Mouse (Mus musculus) right cerebral cortex, postnatal 4 days (tissue): Measurements from ENCODE around the gene Alg11.

Experiments used
- DNase-seq: peaks from one replicate; pipeline ENCODE4 v3.0.0-alpha.2; 2022

Gene Alg11

GRCm38 (mm10) chr8:22079313-22080007 lies 18.9 kb downstream of the Alg11 start:
- no peak for DNase-seq

- no peak for DNase-seq
Measured at GRCm38 (mm10) chr8:22089226-22089625, 28.7 kb downstream of the Alg11 start.

GRCm38 (mm10) chr8:22091568-22091967 lies 31.0 kb downstream of the Alg11 start:
- DNase-seq, result no peak

GRCm38 (mm10) chr8:22107020-22107419 lies 46.5 kb downstream of the Alg11 start:
- DNase-seq, result no peak
